Mouse (Mus musculus) brain, embryonic 14.5 days (tissue): ENCODE results near the gene Chmp1a.

Experiments used
- CTCF ChIP-seq: fragments of 200-500 bp; IDR thresholded peaks from 2 replicates; pipeline ENCODE4 v1.5.1; 2012; ENCODE audit warnings: inconsistent platforms, mild to moderate bottlenecking, moderate library complexity, borderline replicate concordance; ENCODE audit not compliant: insufficient read depth, insufficient read length; ENCODE audit errors: extremely low read depth
- POLR2A ChIP-seq: fragments of 200-500 bp; IDR thresholded peaks from 2 replicates; pipeline ENCODE4 v1.6.1; 2012; ENCODE audit warnings: mild to moderate bottlenecking, inconsistent platforms, borderline replicate concordance; ENCODE audit not compliant: poor library complexity, insufficient read depth, insufficient read length, severe bottlenecking; ENCODE audit errors: extremely low read depth

DNA sequence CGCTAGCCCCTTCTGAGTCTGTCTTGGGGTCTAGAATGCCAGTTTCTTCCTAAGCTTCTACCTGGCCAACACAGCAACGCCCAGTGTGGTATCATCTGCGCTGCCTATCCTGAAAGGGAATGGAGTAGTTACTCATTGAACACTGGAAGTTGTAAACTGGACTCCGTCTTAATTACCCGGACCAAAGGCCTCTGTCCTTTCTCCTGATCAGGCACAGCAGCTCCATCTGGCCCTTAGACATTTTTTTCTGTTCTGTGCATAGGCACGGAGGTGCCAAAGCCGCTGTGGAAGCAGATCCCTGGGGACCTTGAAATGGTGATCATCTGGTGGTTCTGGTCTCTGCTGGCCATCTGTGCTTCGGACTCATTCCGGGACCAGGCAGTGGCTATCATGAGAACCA lies 18.8 kb downstream of the Chmp1a start:
- no peak for TF ChIP-seq CTCF
- TF ChIP-seq POLR2A = no peak
